Mouse (Mus musculus): Measurements from ENCODE around the gene Slc2a1. TPM values are rescaled to one million over a fixed set of nuclear protein-coding genes. Genes with fewer than 3 reads are reported as not detected.

The Slc2a1 gene
- polyA plus RNA-seq, 1 experiment from 2014 or later: 273 TPM

DNA sequence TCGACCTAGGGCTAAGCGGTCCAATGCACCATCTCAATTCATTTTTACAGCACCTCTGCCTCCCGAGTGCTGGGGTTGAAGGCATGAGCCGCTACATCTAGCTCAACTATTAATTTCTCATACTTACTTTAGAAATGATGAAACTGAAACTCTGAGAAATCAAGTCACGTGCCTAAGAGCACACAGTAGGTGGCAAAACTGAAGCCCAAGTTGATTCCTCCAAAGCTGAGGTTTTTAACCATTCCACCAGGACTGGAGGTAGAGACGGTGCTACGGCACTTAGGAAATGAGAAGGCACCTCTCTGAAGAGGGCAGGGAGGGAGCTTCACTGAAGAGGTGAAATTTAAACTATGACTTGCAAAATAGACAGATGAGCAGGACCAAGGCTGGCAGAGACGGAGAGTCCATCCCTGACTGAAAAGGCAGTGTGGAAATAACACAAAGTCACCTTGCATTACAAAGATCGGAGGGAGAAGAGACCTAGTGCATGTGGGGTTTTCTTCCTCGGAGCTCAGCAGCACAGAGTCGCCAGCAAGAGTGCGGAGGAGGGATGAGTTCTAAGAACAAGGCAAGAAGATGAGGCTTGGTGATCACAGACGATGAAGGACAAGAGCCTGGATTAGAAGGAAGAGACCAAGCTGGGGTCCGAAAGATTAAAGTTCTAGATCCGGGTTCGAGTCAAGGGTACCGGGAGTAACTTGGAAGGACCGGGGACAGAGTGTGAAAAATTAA lies 64.6 kb downstream of the Slc2a1 start:
- Histone ChIP-seq H3K27ac (replicated peaks) (peak overlapping the region; percentile 87), H3K4me1 (peaks cover 35% of the 10 kb centered on the region), H3K27me3 (ENCODE audit: low read depth, poor library complexity, severe bottlenecking) (no peaks in the 10 kb centered on the region), H3K9me3 (replicated peaks) (no peaks in the 10 kb centered on the region), H3K36me3 (peaks cover 42% of the 10 kb centered on the region), H3K4me3 (peak overlapping the region; percentile 83)
- DNase-seq (ENCODE audit: low spot score): peak; percentile 20
- WGBS: 51% methylated on average over 18 of the region's 18 CpGs

DNA sequence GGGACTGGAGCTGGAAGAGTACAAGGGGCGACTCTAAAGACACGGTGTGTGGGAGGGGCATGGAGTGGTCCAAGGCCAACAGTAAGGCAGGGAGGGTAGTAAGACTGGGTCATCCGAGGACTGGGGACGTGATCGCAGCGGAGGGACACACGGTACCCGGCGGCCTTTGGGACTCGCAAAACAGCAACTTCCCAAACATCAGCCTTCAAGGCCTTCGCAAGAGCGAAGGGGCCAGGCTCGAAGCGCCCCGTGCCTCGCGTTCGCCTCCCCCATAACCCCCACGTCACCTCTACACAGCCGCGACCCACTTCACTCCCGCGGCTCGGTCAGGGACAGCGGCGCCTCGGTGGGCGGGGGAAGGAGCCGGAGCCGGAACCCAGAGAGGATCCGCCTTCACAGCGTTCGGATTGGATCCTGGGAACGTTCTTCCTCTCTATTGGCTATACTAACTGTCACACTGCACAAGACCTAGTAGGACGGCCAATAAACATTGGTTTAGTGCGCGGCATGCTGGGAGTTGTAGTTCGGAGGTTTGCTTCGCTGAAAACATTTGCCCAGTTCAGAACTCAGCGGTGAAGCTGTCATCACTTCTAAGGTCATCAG lies 65.4 kb downstream of the Slc2a1 start, which contains the start of gene Zfp691:
Gene Zfp691, minus strand, starts transcription at position 345 of the 603 bp plus-strand sequence.
- peak within 1 kb of the TSS; percentile 87 for H3K27ac ChIP-seq (replicated peaks)
- no peaks in the 10 kb centered on the region for H3K27me3 ChIP-seq (ENCODE audit: low read depth, poor library complexity, severe bottlenecking)
- H3K4me1 ChIP-seq: peaks cover 35% of the 10 kb centered on the region
- H3K4me3 ChIP-seq: peak within 1 kb of the TSS; percentile 83
- peaks cover 33% of the 10 kb centered on the region for H3K36me3 ChIP-seq
- under 1% methylated on average over 40 of the region's 40 CpGs for WGBS
- no peaks in the 10 kb centered on the region for H3K9me3 ChIP-seq (replicated peaks)
- peak; percentile 93 for DNase-seq (ENCODE audit: low spot score)

- WGBS: 82% methylated on average over 5 of the region's 5 CpGs
- H3K4me3 ChIP-seq: no peak overlapping the region
- H3K36me3 ChIP-seq: no peaks in the 10 kb centered on the region
- no peaks in the 10 kb centered on the region for H3K27me3 ChIP-seq (ENCODE audit: low read depth, poor library complexity, severe bottlenecking)
- no peak for DNase-seq (ENCODE audit: low spot score)
- peaks cover 14% of the 10 kb centered on the region for H3K4me1 ChIP-seq
- no peak overlapping the region for H3K27ac ChIP-seq (replicated peaks)
- H3K9me3 ChIP-seq (replicated peaks): no peaks in the 10 kb centered on the region
Observed at GRCm38 (mm10) chr4:119177702-119178101, 69.2 kb downstream of the Slc2a1 start.

GRCm38 (mm10) chr4:119178331-119178730 lies 69.8 kb downstream of the Slc2a1 start:
- DNase-seq (ENCODE audit: low spot score): no peak
- Histone ChIP-seq H3K36me3 (no peaks in the 10 kb centered on the region), H3K9me3 (replicated peaks) (no peaks in the 10 kb centered on the region), H3K27ac (replicated peaks) (no peak overlapping the region), H3K4me3 (no peak overlapping the region), H3K4me1 (peaks cover 8% of the 10 kb centered on the region), H3K27me3 (ENCODE audit: low read depth, poor library complexity, severe bottlenecking) (no peaks in the 10 kb centered on the region)
- WGBS: 82% methylated on average over 18 of the region's 18 CpGs

DNA sequence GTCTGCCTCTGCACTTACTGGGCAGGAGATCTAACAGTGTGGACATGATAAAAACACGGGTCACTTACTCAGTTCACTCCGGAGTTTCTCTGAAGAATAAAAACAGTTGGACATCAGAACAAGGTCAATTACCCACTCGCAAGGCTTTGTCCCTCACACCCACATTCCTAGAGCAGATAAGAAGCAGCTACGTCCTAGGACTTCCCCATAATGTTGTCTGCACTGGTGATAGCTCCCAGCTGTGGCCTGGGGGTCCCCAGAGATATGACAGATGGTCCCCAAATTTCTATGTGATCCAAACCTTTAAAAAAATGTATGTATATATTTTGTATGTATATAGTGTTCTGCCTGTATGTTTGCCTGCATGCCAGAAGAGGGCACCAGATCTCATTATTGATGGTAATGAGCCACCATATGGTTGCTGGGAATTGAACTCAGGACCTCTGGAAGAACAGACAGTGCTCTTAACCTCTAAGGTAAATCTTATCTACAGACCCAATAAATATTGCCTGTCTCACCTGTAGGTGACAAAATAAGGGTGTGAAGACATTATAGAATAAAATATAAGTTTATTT lies 71.7 kb downstream of the Slc2a1 start:
- Histone ChIP-seq H3K27me3 (ENCODE audit: low read depth, poor library complexity, severe bottlenecking) (no peaks in the 10 kb centered on the region), H3K36me3 (no peaks in the 10 kb centered on the region), H3K27ac (replicated peaks) (no peak overlapping the region), H3K4me3 (no peak overlapping the region), H3K9me3 (replicated peaks) (no peaks in the 10 kb centered on the region), H3K4me1 (no peaks in the 10 kb centered on the region)
- WGBS: 58% methylated on average over 4 of the region's 4 CpGs
- no peak for DNase-seq (ENCODE audit: low spot score)

- Histone ChIP-seq H3K27me3 (ENCODE audit: low read depth, poor library complexity, severe bottlenecking) (no peaks in the 10 kb centered on the region), H3K4me1 (no peaks in the 10 kb centered on the region), H3K27ac (replicated peaks) (no peak overlapping the region), H3K9me3 (replicated peaks) (no peaks in the 10 kb centered on the region), H3K36me3 (no peaks in the 10 kb centered on the region), H3K4me3 (no peak overlapping the region)
- no peak for DNase-seq (ENCODE audit: low spot score)
- WGBS: 91% methylated on average over 9 of the region's 9 CpGs
Observed at GRCm38 (mm10) chr4:119181456-119181855, 72.9 kb downstream of the Slc2a1 start.

DNA sequence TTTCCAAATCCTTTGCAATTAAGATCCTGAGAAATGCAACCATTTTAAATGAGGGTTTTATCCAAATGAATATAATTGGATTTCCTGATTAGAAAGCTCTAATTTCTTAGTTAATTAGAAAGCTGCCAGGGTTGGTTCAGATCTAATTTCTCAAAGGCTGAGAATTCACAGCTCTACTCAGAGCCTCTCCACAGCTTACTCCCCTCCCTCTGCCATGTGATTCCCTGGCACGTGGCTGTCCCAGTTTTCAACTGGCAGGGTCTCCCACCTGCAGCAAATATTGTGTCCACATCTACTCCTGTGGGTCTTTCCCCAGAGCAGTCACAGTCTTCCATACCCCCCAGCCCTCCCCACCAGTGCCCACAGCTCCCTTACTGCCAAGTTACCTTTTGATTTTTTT lies 75.0 kb downstream of the Slc2a1 start:
- Histone ChIP-seq H3K4me3 (no peak overlapping the region), H3K4me1 (no peaks in the 10 kb centered on the region), H3K36me3 (no peaks in the 10 kb centered on the region), H3K9me3 (replicated peaks) (no peaks in the 10 kb centered on the region), H3K27ac (replicated peaks) (no peak overlapping the region), H3K27me3 (ENCODE audit: low read depth, poor library complexity, severe bottlenecking) (no peaks in the 10 kb centered on the region)
- WGBS: 78% methylated on average over 1 of the region's 1 CpGs
- no peak for DNase-seq (ENCODE audit: low spot score)

DNA sequence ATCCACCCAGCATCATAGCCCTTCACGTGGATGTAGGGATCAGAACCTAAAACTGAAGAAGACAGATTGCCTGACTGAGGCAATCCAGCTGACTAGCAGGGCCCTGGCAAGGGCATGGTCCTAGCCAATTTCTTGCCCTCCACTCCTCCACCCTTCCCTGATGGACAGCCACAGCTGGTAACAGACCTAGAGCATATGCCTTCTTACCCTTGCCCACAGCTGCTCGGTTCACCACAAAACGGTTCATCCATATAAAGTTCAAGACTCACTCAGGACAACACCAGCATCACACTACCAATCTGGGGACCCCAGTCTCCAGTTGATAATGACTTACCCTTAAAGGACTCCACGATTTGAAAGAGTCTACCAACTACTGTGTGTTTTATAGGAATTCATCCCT lies 77.3 kb downstream of the Slc2a1 start:
- H3K4me3 ChIP-seq: no peak overlapping the region
- H3K36me3 ChIP-seq: no peaks in the 10 kb centered on the region
- no peaks in the 10 kb centered on the region for H3K27me3 ChIP-seq (ENCODE audit: low read depth, poor library complexity, severe bottlenecking)
- no peak for DNase-seq (ENCODE audit: low spot score)
- H3K4me1 ChIP-seq: peaks cover 4% of the 10 kb centered on the region; the same call in 1 of the 2 replicates
- H3K27ac ChIP-seq (replicated peaks): no peak overlapping the region
- WGBS: 89% methylated on average over 4 of the region's 4 CpGs
- H3K9me3 ChIP-seq (replicated peaks): no peaks in the 10 kb centered on the region

MicroRNA genes within 50 kb of the gene (microRNA counts, 519-probe panel; counts per million panel counts)
- microRNA mmu-miR-1957: not detected

Small RNA genes lying within 50 kb of the gene (microRNA-seq; reads per million reads assigned to microRNA genes)
- gene Mir1957a: not detected

Other genes starting within 250 kb of the Slc2a1 start
- gene Olfr1331, start 244.1 kb upstream of the Slc2a1 start, polyA plus RNA-seq (2016; fragmentation: Nextera tagmentation; extraction: Ambion mirVana): not detected in 2 replicates
- not detected in 2 replicates for gene Olfr1330, start 220.1 kb upstream of the Slc2a1 start, polyA plus RNA-seq (2016; fragmentation: Nextera tagmentation; extraction: Ambion mirVana)
- gene Olfr1329, start 191.2 kb upstream of the Slc2a1 start, polyA plus RNA-seq (2016; fragmentation: Nextera tagmentation; extraction: Ambion mirVana): not detected in 2 replicates
- gene Olfr1328, start 170.1 kb upstream of the Slc2a1 start, polyA plus RNA-seq (2016; fragmentation: Nextera tagmentation; extraction: Ambion mirVana): not detected in 2 replicates
- gene Lao1, start 147.1 kb upstream of the Slc2a1 start, polyA plus RNA-seq (2016; fragmentation: Nextera tagmentation; extraction: Ambion mirVana): not detected in 2 replicates
- 13.1 and 13.3 TPM in 2 replicates for gene Zfp691, start 65.5 kb downstream of the Slc2a1 start, polyA plus RNA-seq (2016; fragmentation: Nextera tagmentation; extraction: Ambion mirVana)
- gene Ermap, start 81.3 kb downstream of the Slc2a1 start, polyA plus RNA-seq (2016; fragmentation: Nextera tagmentation; extraction: Ambion mirVana): 8.2 and 9.7 TPM in 2 replicates
- 152 and 156 TPM in 2 replicates for gene Svbp, start 86.6 kb downstream of the Slc2a1 start, polyA plus RNA-seq (2016; fragmentation: Nextera tagmentation; extraction: Ambion mirVana)
- 0.09 TPM in 1 of 2 replicates, not detected in the other for gene Tmem269, start 109.5 kb downstream of the Slc2a1 start, polyA plus RNA-seq (2016; fragmentation: Nextera tagmentation; extraction: Ambion mirVana)
- gene AU022252, start 124.0 kb downstream of the Slc2a1 start, polyA plus RNA-seq (2016; fragmentation: Nextera tagmentation; extraction: Ambion mirVana): 37.3 and 41.3 TPM in 2 replicates
- 15.9 and 19.1 TPM in 2 replicates for gene P3h1, start 124.2 kb downstream of the Slc2a1 start, polyA plus RNA-seq (2016; fragmentation: Nextera tagmentation; extraction: Ambion mirVana)
- 0.12 and 0.17 TPM in 2 replicates for gene Cldn19, start 146.7 kb downstream of the Slc2a1 start, polyA plus RNA-seq (2016; fragmentation: Nextera tagmentation; extraction: Ambion mirVana)
- 1,019 and 1,063 TPM in 2 replicates for gene Ybx1, start 185.9 kb downstream of the Slc2a1 start, polyA plus RNA-seq (2016; fragmentation: Nextera tagmentation; extraction: Ambion mirVana)
- gene Ppih, start 211.8 kb downstream of the Slc2a1 start, polyA plus RNA-seq (2016; fragmentation: Nextera tagmentation; extraction: Ambion mirVana): 133 and 150 TPM in 2 replicates

Data from midbrain, embryonic 10.5 days (tissue).